Mouse (Mus musculus): Measurements from ENCODE around the gene Eri2.

GRCm38 (mm10) chr7:119793586-119794250 is at the start of gene Eri2, which contains the start of gene Rexo5:
- TF ChIP-seq MAX (IDR thresholded peaks at IDR 0.05; ENCODE audit: low read depth) (no peak), MYOD1 (IDR thresholded peaks at IDR 0.05; ENCODE audit: control insufficient read depth in 1 of 3, insufficient read length in 2 of 3, low read depth in 2 of 3) (no peak), POLR2A (IDR thresholded peaks at IDR 0.05; ENCODE audit: insufficient read length, low read depth) (peak; percentile 57), TCF12 (IDR thresholded peaks at IDR 0.05; ENCODE audit: insufficient read depth, poor library complexity, severe bottlenecking) (no peak), USF1 (IDR thresholded peaks at IDR 0.05; ENCODE audit: low read depth) (no peak)

Measured in myocyte (in vitro differentiated cells).